Mouse (Mus musculus): ENCODE results near the gene Casp3.

Gene Casp3

GRCm38 (mm10) chr8:46611557-46611956 is 5.5 kb upstream of the Casp3 start:
- no peak for DNase-seq

GRCm38 (mm10) chr8:46612913-46613312 is 4.2 kb upstream of the Casp3 start:
- no peak for DNase-seq

- DNase-seq: peak; percentile 46
These were observed 3.7 kb upstream of the Casp3 start for GRCm38 (mm10) chr8:46613377-46613776.

- no peak for DNase-seq
These were observed 1.2 kb upstream of the Casp3 start for GRCm38 (mm10) chr8:46615936-46616335.

- peak; percentile 59 for DNase-seq
These were observed 864 bp downstream of the Casp3 start for GRCm38 (mm10) chr8:46617690-46618620.

GRCm38 (mm10) chr8:46618639-46619320 is 1.7 kb downstream of the Casp3 start:
- peak; percentile 11 for DNase-seq

- DNase-seq: no peak
These were observed 5.6 kb downstream of the Casp3 start for GRCm38 (mm10) chr8:46622446-46623270.

- no peak for DNase-seq
These were observed 8.1 kb downstream of the Casp3 start for GRCm38 (mm10) chr8:46625166-46625565.

GRCm38 (mm10) chr8:46626642-46627041 is 9.6 kb downstream of the Casp3 start:
- no peak for DNase-seq

GRCm38 (mm10) chr8:46627881-46628280 is 10.8 kb downstream of the Casp3 start:
- DNase-seq: no peak

- DNase-seq: no peak
These were observed 11.6 kb downstream of the Casp3 start for GRCm38 (mm10) chr8:46628645-46629044.

- no peak for DNase-seq
These were observed 13.3 kb downstream of the Casp3 start for GRCm38 (mm10) chr8:46630422-46630821.

- no peak for DNase-seq
These were observed 13.8 kb downstream of the Casp3 start for GRCm38 (mm10) chr8:46630932-46631331.

GRCm38 (mm10) chr8:46639010-46639571 is 22.0 kb downstream of the Casp3 start:
- peak; percentile 74 for DNase-seq

- no peak for DNase-seq
These were observed 22.8 kb downstream of the Casp3 start for GRCm38 (mm10) chr8:46639852-46640251.

- DNase-seq: no peak
These were observed 24.2 kb downstream of the Casp3 start for GRCm38 (mm10) chr8:46641272-46641671.

- peak; percentile 34 for DNase-seq
These were observed 31.3 kb downstream of the Casp3 start for GRCm38 (mm10) chr8:46648421-46648820.

- peak; percentile 53 for DNase-seq
These were observed 34.8 kb downstream of the Casp3 start for GRCm38 (mm10) chr8:46651872-46652271.

GRCm38 (mm10) chr8:46655919-46656318 is 38.8 kb downstream of the Casp3 start:
- DNase-seq: no peak

- DNase-seq: peak; percentile 78
These were observed 54.4 kb downstream of the Casp3 start for GRCm38 (mm10) chr8:46671496-46671895.

- no peak for DNase-seq
These were observed 63.7 kb downstream of the Casp3 start for GRCm38 (mm10) chr8:46680671-46681365.

All from lung, postnatal 10 days (tissue).